Mouse (Mus musculus) brain, embryonic 14.5 days (tissue): Measurements from ENCODE around the gene Ets2. TPM values are rescaled to one million over a fixed set of nuclear protein-coding genes. Genes with fewer than 3 reads are reported as not detected.

ENCODE experiments used
- DNase-seq: peaks from one replicate; pipeline ENCODE4 v3.0.0-alpha.2; 2011; ENCODE audit warnings: low read depth
- CTCF ChIP-seq: fragments of 200-500 bp; IDR thresholded peaks from 2 replicates; pipeline ENCODE4 v1.5.1; 2012; ENCODE audit warnings: inconsistent platforms, mild to moderate bottlenecking, moderate library complexity, borderline replicate concordance; ENCODE audit not compliant: insufficient read depth, insufficient read length; ENCODE audit errors: extremely low read depth
- POLR2A ChIP-seq: fragments of 200-500 bp; IDR thresholded peaks from 2 replicates; pipeline ENCODE4 v1.6.1; 2012; ENCODE audit warnings: mild to moderate bottlenecking, inconsistent platforms, borderline replicate concordance; ENCODE audit not compliant: poor library complexity, insufficient read depth, insufficient read length, severe bottlenecking; ENCODE audit errors: extremely low read depth
- polyA plus RNA-seq: library from polyadenylated mRNA; depleted of rRNA; stranded (reverse); fragments of >200 nt; gene quantifications from 2 replicates; pipeline ENCODE4 v1.2.3, GENCODE M21; 2012

Ets2 gene
- polyA plus RNA-seq, 1 experiment: 18.3 TPM

GRCm38 (mm10) chr16:95668151-95668993, 33.5 kb upstream of the Ets2 start:
- TF ChIP-seq POLR2A: no peak
- no peak for TF ChIP-seq CTCF
- peak; percentile 86 for DNase-seq

GRCm38 (mm10) chr16:95674452-95674921, 27.4 kb upstream of the Ets2 start:
- TF ChIP-seq POLR2A: no peak
- TF ChIP-seq CTCF: no peak

GRCm38 (mm10) chr16:95675212-95675611, 26.7 kb upstream of the Ets2 start:
- DNase-seq: no peak
- TF ChIP-seq CTCF (no peak), POLR2A (no peak)

More at GRCm38 (mm10) chr16:95674452-95674921, 27.4 kb upstream of the Ets2 start:
- no peak for DNase-seq

- no peak for TF ChIP-seq CTCF
- no peak for TF ChIP-seq POLR2A
- DNase-seq: no peak
Observed at GRCm38 (mm10) chr16:95676668-95677067, 25.2 kb upstream of the Ets2 start.

- TF ChIP-seq CTCF (no peak), POLR2A (no peak)
- no peak for DNase-seq
Observed at GRCm38 (mm10) chr16:95682431-95682892, 19.4 kb upstream of the Ets2 start.

- TF ChIP-seq POLR2A (no peak), CTCF (no peak)
- DNase-seq: no peak
Observed at GRCm38 (mm10) chr16:95685807-95686206, 16.1 kb upstream of the Ets2 start.

- no peak for DNase-seq
- no peak for TF ChIP-seq POLR2A
- no peak for TF ChIP-seq CTCF
Observed at GRCm38 (mm10) chr16:95686246-95686645, 15.6 kb upstream of the Ets2 start.

- TF ChIP-seq POLR2A (no peak), CTCF (no peak)
- no peak for DNase-seq
Observed at GRCm38 (mm10) chr16:95686901-95687300, 15.0 kb upstream of the Ets2 start.

- DNase-seq: no peak
- TF ChIP-seq POLR2A (no peak), CTCF (no peak)
Observed at GRCm38 (mm10) chr16:95688010-95688409, 13.9 kb upstream of the Ets2 start.

- DNase-seq: peak; percentile 19
- no peak for TF ChIP-seq POLR2A
- TF ChIP-seq CTCF: no peak
Observed at GRCm38 (mm10) chr16:95696599-95696998, 5.3 kb upstream of the Ets2 start.

- TF ChIP-seq CTCF: no peak
- no peak for TF ChIP-seq POLR2A
- no peak for DNase-seq
Observed at GRCm38 (mm10) chr16:95699721-95700120, 2.2 kb upstream of the Ets2 start.

GRCm38 (mm10) chr16:95700224-95700623, 1.7 kb upstream of the Ets2 start:
- TF ChIP-seq POLR2A (no peak), CTCF (no peak)
- peak; percentile 7 for DNase-seq
